Mouse (Mus musculus): Measurements from ENCODE around the gene Gm20388.

DNA sequence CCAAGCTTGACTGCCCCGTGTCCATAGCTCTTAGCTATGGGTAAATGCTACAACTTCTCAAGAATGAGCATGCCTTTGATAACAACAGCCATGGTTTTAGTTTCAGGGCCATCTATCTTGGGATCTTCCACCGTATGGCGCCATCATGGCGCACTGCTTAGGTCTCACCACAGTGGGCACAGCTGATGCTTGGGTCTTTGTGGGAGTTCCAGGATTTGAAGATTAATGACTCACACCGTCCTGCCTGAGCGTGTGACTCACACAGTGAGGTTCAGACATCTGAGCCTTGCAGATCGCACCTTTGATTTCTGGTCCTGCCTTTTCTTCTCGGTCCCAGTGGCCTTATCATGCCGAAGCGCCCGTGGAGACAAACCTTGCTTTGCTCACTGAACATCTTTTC lies 4360.3 kb downstream of the Gm20388 start:
- TF ChIP-seq CTCF (IDR thresholded peaks at IDR 0.05; ENCODE audit: low read depth, low read length) (no peak), GATA2 (IDR thresholded peaks at IDR 0.05; ENCODE audit: borderline replicate concordance, low read depth, low read length) (no peak)

Measured in G1E (cell line).